Mouse (Mus musculus) liver, embryonic 14.5 days (tissue): Measurements from ENCODE around the gene Tmem270.

Experiments used
- CTCF ChIP-seq: IDR thresholded peaks from 2 replicates; pipeline ENCODE4 v1.5.1; 2016; ENCODE audit warnings: antibody characterized with exemption, low read depth, control low read depth
- EP300 ChIP-seq: IDR thresholded peaks from 2 replicates; pipeline ENCODE4 v1.6.1; 2016; ENCODE audit warnings: antibody characterized with exemption, low read depth

DNA sequence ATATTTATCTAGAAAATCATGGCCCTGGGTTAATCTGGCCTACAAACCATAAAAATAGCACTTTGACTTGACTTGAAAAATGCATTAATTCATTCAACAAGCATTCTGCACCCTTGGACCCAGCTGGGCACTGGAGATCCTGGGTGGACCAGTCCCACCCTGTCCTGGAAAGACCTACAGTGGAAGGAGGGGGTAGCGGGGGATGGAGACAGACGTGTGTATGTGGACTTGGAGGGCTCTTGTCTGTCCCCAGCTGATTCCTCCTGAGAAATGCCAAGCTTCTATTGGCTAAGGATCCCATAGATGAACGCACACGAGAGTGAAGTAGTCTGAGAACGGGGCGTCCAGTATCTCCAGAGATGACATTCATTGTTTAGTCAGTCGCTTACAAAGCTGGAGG is 18.0 kb downstream of the Tmem270 start:
- TF ChIP-seq EP300, result no peak
- no peak for TF ChIP-seq CTCF
